Mouse (Mus musculus) brain, embryonic 14.5 days (tissue): ENCODE measurements around the gene Rai1.

Experiments used
- CTCF ChIP-seq: fragments of 200-500 bp; IDR thresholded peaks from 2 replicates; pipeline ENCODE4 v1.5.1; 2012; ENCODE audit warnings: inconsistent platforms, mild to moderate bottlenecking, moderate library complexity, borderline replicate concordance; ENCODE audit not compliant: insufficient read depth, insufficient read length; ENCODE audit errors: extremely low read depth
- POLR2A ChIP-seq: fragments of 200-500 bp; IDR thresholded peaks from 2 replicates; pipeline ENCODE4 v1.6.1; 2012; ENCODE audit warnings: mild to moderate bottlenecking, inconsistent platforms, borderline replicate concordance; ENCODE audit not compliant: poor library complexity, insufficient read depth, insufficient read length, severe bottlenecking; ENCODE audit errors: extremely low read depth

- no peak for TF ChIP-seq POLR2A
- TF ChIP-seq CTCF = no peak
These were observed 3.9 kb downstream of the Rai1 start for GRCm38 (mm10) chr11:60108631-60109172.
